Mouse (Mus musculus) heart, embryonic 15.5 days (tissue): ENCODE results near the gene Cox8a. TPM values are rescaled to one million over a fixed set of nuclear protein-coding genes. Genes with fewer than 3 reads are reported as not detected.

Source experiments
- ATAC-seq: fragments of 200-750 bp; cut with Nextera tagmentation; replicated peaks from 2 replicates; pipeline ENCODE4 v1.8.0; 2017; ENCODE audit warnings: low read depth, moderate TSS enrichment; ENCODE audit not compliant: insufficient number of reproducible peaks, insufficient read depth, low FRiP score
- H3K27ac ChIP-seq: fragments of 300-500 bp; sonication (generic); 2 replicates; pipeline ENCODE4 v1.5.1; 2015; ENCODE audit warnings: mild to moderate bottlenecking, inconsistent platforms
- H3K27me3 ChIP-seq: fragments of 300-500 bp; sonication (generic); 2 replicates; pipeline ENCODE4 v1.6.1; 2015; ENCODE audit warnings: inconsistent platforms
- H3K36me3 ChIP-seq: fragments of 300-500 bp; sonication (generic); 2 replicates; pipeline ENCODE4 v1.6.1; 2015; ENCODE audit warnings: mild to moderate bottlenecking, inconsistent platforms
- H3K4me1 ChIP-seq: fragments of 300-500 bp; sonication (generic); replicated peaks from 2 replicates; pipeline ENCODE4 v1.6.1; 2015; ENCODE audit warnings: inconsistent platforms
- H3K4me2 ChIP-seq: fragments of 300-500 bp; sonication (generic); 2 replicates; pipeline ENCODE4 v1.6.1; 2015; ENCODE audit warnings: inconsistent platforms, mild to moderate bottlenecking, moderate library complexity
- H3K4me3 ChIP-seq: fragments of 300-500 bp; sonication (generic); 2 replicates; pipeline ENCODE4 v1.5.1; 2015; ENCODE audit warnings: mild to moderate bottlenecking, inconsistent platforms
- H3K9ac ChIP-seq: fragments of 300-500 bp; sonication (generic); 2 replicates; pipeline ENCODE4 v1.6.1; 2015; ENCODE audit warnings: mild to moderate bottlenecking, inconsistent platforms
- H3K9me3 ChIP-seq: fragments of 300-500 bp; sonication (generic); replicated peaks from 2 replicates; pipeline ENCODE4 v1.6.1; 2016; ENCODE audit warnings: inconsistent platforms
- WGBS: fragments of 180-500 bp; shearing (Covaris S2); methylation state at CpG from one replicate; pipeline ENCODE4 v1.1.7; 2015; ENCODE audit warnings: mixed read lengths; 5-methylcytosine and 5-hydroxymethylcytosine counted together
- polyA plus RNA-seq: library from polyadenylated mRNA; unstranded; fragments of >200 nt; fragmentation: Nextera tagmentation; extraction: Ambion mirVana; gene quantifications from 2 replicates; pipeline ENCODE4 v1.2.1, GENCODE M21; 2015

Gene Cox8a
- polyA plus RNA-seq, 1 experiment from 2014 or later, result 2,028 TPM

DNA sequence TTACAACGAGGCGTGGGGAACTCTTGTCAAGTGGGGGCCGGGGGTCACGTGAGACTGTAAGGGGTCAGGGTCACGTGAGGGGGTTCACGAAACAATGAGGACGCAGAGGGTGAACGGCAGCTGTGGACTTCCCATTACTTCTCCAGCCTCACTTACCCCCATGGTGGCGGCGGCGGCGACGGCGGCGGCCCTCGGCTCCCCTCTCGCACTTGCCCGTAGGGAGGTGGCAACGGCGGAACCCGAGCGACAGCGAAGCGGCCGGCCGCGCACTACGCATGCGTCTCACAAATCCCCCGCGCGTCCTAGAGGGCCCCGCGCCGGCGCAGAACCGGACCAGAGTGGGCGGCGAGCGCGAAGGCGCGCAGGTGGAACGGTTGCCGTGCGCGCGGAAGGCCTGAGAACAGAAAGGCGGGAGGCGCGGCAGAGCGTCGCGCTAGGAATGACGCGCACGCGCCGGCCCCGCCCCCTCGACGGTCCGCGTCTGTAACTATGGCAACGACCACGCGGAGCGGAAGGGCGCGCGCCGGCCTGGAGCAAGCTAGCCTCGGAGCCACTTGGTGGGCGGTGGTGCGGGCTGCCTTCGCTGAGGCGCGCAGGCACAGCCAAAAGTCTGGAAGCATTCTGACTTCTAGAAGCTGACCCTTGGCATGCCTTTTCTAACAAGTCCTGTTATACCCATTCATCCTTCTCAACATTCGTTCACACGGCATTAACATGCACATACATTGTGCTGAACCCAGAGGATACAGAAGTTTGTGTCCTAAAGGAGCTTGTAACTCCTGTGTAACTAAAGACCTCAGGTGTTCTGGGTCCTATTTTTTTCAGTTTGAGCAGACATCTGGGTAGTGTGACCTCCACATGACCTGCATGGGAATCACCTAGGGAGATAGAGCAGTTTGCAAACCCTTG is 23.6 kb upstream of the Cox8a start, which contains the start of gene Naa40:
TSS of gene Naa40 (minus strand) at position 402 of the 909 bp plus-strand sequence.
- H3K36me3 ChIP-seq, result peaks cover 9% of the 10 kb centered on the region; the same call in 1 of the 2 replicates
- under 1% methylated on average over 80 of the region's 80 CpGs for WGBS

DNA sequence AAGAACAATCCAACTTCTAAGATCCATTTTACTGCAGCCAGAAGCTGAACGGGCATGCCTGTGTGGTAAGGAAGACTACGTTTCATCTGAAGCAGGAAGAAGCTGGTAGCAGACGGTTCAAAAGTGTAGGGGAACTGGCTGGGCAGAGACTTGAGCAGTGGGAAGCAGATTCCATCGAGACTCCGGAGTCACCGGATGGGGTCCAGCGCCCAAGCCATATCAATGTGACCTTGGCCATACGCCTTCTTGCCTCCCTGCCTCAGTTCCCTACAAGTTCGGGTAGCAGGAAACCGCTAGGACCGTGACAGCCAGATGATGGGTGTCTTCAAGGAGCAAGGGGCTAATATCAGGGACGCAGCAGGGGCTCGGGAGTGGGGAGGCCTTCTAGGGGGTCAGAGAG is 22.9 kb upstream of the Cox8a start:
- Histone ChIP-seq H3K27ac (peak overlapping the region; percentile 90), H3K36me3 (peaks cover 10% of the 10 kb centered on the region; the same call in 1 of the 2 replicates), H3K27me3 (0 out of 2 replicates have a peak, but pooled peaks cover 3% of the 10 kb centered on the region), H3K9ac (peak overlapping the region; percentile 93), H3K4me3 (peak overlapping the region; percentile 78), H3K4me2 (peak overlapping the region; percentile 89), H3K9me3 (no peaks in the 10 kb centered on the region), H3K4me1 (peaks cover 26% of the 10 kb centered on the region)
- under 1% methylated on average over 13 of the region's 13 CpGs for WGBS
- 0 out of 2 replicates have a peak, but pooled peaks have one; percentile 10 for ATAC-seq

More for the DNA sequence above, 23.6 kb upstream of the Cox8a start, which contains the start of gene Naa40:
- H3K4me1 ChIP-seq, result peaks cover 26% of the 10 kb centered on the region
- ATAC-seq, result peak; percentile 97
- no peaks in the 10 kb centered on the region for H3K9me3 ChIP-seq
- peak within 1 kb of the TSS; percentile 78 for H3K4me3 ChIP-seq
- peak within 1 kb of the TSS; percentile 93 for H3K9ac ChIP-seq
- H3K4me2 ChIP-seq, result peak within 1 kb of the TSS; percentile 89
- 0 out of 2 replicates have a peak, but pooled peaks cover 3% of the 10 kb centered on the region for H3K27me3 ChIP-seq
- peak within 1 kb of the TSS; percentile 90 for H3K27ac ChIP-seq

DNA sequence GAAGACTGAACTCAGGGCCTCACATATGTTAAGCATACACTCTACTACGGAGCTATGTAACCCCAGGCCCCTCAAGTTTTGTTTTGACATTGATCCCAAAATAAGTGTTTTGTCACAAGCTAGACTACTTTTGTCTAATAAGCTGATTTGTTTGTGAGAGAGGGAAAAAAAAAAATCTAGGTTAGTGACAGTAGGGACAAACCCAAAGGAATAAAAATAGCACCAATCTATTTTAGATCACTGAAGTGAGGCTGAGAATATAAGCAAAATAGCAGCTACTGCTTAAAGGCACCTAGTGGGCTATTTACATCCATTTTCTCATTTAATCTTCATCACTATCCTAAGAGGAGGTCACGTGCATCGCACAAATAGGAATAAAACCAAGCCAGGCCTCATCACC is 22.2 kb upstream of the Cox8a start:
- peaks cover 10% of the 10 kb centered on the region; the same call in 1 of the 2 replicates for H3K36me3 ChIP-seq
- WGBS, result 82% methylated on average over 3 of the region's 3 CpGs
- peaks cover 26% of the 10 kb centered on the region for H3K4me1 ChIP-seq
- no peaks in the 10 kb centered on the region for H3K9me3 ChIP-seq
- no peak for ATAC-seq
- no peaks in the 10 kb centered on the region for H3K27me3 ChIP-seq
- peak overlapping the region; percentile 90 for H3K27ac ChIP-seq
- peak overlapping the region; percentile 78 for H3K4me3 ChIP-seq
- H3K4me2 ChIP-seq, result peak overlapping the region; percentile 89
- peak overlapping the region; percentile 93 for H3K9ac ChIP-seq

DNA sequence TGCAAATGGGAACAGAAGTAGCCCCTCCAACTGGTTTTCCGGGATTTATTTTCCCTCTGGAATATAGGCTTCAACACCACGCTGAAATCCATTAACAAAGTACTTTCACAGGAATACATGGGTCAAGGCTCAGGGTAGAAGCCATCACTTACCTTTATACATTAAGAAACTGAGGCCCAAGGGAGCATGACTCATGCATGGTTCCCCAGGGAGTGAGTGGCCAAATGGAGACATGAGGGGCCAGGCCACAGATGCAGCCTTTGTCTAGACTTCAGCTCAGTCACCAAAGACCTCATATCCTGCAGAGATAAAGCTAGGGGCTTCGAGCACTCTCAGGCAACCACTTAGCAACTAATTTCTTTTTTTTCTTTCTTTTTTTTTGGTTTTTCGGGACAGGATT is 19.3 kb upstream of the Cox8a start:
- Histone ChIP-seq H3K4me2 (no peak overlapping the region), H3K4me1 (peaks cover 26% of the 10 kb centered on the region), H3K4me3 (no peak overlapping the region), H3K36me3 (peaks cover 32% of the 10 kb centered on the region), H3K27me3 (no peaks in the 10 kb centered on the region), H3K9me3 (no peaks in the 10 kb centered on the region), H3K27ac (no peak overlapping the region), H3K9ac (no peak overlapping the region)
- WGBS, result 82% methylated on average over 4 of the region's 4 CpGs
- no peak for ATAC-seq

DNA sequence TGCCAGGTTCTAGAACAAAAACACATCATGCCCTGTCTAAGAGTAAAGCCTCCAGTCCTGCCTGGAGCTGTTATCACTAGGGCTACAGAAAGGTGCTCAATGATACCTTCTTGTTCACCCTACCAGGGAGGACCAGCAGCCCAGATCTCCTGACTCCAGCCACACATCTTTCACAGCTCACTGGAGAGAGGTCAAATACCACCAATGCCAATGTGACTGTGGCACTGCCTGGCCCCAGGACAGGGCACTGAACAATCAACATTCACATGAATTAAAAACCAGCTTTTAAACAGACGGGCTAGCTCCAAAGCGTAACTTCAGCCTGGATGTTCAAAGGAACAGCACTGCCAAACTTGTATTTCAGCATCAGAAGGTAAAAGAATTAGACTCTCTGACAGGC is 18.6 kb upstream of the Cox8a start:
- Histone ChIP-seq H3K36me3 (peaks cover 39% of the 10 kb centered on the region), H3K9ac (no peak overlapping the region), H3K27ac (no peak overlapping the region), H3K4me2 (no peak overlapping the region), H3K27me3 (no peaks in the 10 kb centered on the region), H3K4me3 (no peak overlapping the region), H3K4me1 (peaks cover 23% of the 10 kb centered on the region), H3K9me3 (no peaks in the 10 kb centered on the region)
- ATAC-seq, result no peak
- WGBS, result 90% methylated on average over 2 of the region's 2 CpGs

DNA sequence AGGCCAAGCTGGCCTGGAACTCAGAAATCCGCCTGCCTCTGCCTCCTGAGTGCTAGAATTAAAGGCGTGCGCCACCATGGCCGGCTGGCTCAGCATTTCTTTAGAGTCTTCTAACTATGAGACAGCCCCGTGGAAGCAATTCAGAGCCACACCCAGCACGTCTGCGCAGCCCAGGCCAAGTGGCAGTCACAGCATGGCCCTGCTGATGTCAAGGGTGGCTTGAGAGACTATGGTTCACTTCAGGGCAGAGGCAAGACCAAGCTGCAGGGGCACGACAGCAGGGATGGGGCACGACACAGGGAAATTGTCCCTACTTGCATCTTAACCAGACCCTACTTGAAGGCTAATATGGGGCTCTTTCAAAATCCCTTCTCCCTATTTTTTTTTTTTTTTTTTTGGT is 18.0 kb upstream of the Cox8a start:
- ATAC-seq, result no peak
- Histone ChIP-seq H3K9ac (no peak overlapping the region), H3K27me3 (no peaks in the 10 kb centered on the region), H3K4me2 (no peak overlapping the region), H3K27ac (no peak overlapping the region), H3K4me1 (peaks cover 23% of the 10 kb centered on the region), H3K4me3 (no peak overlapping the region), H3K9me3 (no peaks in the 10 kb centered on the region), H3K36me3 (peaks cover 45% of the 10 kb centered on the region)
- WGBS, result 94% methylated on average over 9 of the region's 9 CpGs

DNA sequence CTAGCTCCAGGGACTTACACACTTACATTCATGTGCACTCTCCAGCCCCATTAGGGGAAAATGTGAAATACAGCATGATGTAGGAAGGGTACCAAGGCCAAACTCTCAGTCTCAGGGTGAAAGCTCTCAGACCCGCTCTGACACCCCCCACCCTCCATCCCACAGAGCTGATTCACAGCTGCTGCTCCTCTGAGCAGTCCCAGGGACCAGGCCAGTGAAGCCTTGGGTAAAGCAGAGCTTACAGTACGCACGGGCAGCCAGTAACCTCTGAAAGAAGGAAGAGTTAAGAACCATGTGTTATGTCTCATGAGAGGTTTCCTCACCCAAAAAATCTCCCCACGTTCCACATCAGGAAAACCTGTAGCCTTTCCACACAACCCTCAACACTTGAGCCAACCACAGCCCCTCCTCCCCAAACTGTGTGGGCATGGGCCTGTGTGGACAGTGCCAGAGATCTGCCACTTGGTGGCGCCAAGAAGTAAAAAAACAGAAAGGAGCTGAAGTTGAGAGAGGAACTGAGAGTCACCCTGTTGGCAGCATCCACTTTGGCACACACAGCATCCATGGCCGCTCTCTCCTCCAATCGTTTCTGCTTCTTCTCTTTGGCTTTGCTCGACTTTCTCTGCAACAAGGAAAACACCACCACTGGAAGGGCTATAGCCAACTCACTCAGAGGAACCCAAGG is 17.3 kb upstream of the Cox8a start:
- Histone ChIP-seq H3K4me2 (no peak overlapping the region), H3K9ac (no peak overlapping the region), H3K9me3 (no peaks in the 10 kb centered on the region), H3K27ac (no peak overlapping the region), H3K36me3 (peaks cover 52% of the 10 kb centered on the region), H3K27me3 (no peaks in the 10 kb centered on the region), H3K4me3 (no peak overlapping the region), H3K4me1 (peaks cover 15% of the 10 kb centered on the region)
- ATAC-seq, result peak; percentile 78; the same call in 1 of the 2 replicates
- WGBS, result 58% methylated on average over 8 of the region's 8 CpGs

DNA sequence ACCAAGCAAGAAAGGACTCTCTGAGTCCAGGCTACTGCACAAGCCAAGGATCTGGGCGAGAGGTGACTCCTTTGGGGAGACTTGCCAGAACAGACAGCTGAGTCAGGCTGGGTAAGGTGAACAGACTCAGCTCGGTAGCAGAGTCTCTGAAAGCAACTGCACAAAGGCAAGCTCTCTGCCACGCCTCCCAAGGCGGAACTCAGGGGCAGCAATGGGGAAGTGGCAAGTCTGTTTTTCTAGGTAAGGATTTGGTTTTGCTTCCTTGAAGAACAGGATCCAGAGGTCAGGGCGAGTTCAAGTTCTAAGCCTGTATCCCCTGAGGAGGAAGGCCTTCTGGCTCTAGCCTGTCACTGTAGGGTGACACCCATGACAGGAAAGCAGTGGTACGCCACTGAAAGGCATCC is 9.1 kb upstream of the Cox8a start:
- no peak for ATAC-seq
- peaks cover 61% of the 10 kb centered on the region for H3K36me3 ChIP-seq

DNA sequence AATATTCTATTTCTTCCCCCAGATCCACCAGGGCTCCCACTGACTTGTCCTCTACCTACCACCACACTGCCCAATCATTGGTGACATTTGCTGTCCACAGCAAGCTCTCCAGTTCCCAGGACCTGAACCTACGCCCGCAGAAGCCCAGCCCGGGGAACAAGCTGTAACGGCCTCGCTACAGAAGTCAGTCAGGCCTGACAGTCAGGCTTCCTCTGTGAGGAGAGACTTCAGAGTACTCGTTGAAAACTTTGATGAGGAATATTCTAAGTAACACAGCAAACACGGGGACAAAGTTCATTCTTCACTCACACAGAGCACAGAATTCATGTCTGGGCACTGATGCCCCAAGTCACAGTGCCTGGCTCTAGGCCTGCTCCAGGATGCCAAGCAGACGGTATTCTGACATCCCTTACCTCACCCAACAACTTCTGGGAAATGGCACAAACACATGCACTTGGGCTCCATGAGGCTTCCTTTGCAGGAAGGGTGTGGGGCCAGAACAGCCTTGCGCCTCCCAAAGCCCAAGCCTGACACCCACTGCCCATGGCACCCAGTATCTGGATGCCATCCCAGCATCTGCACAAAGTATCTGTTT is 7.8 kb upstream of the Cox8a start:
- ATAC-seq, result no peak
- peaks cover 48% of the 10 kb centered on the region for H3K36me3 ChIP-seq
- 82% methylated on average over 9 of the region's 9 CpGs for WGBS

More for the DNA sequence above, 9.1 kb upstream of the Cox8a start:
- no peak overlapping the region for H3K9ac ChIP-seq
- no peak overlapping the region for H3K27ac ChIP-seq
- 79% methylated on average over 6 of the region's 6 CpGs for WGBS
- H3K4me2 ChIP-seq, result no peak overlapping the region
- no peaks in the 10 kb centered on the region for H3K9me3 ChIP-seq
- H3K27me3 ChIP-seq, result no peaks in the 10 kb centered on the region
- H3K4me3 ChIP-seq, result no peak overlapping the region
- no peaks in the 10 kb centered on the region for H3K4me1 ChIP-seq

DNA sequence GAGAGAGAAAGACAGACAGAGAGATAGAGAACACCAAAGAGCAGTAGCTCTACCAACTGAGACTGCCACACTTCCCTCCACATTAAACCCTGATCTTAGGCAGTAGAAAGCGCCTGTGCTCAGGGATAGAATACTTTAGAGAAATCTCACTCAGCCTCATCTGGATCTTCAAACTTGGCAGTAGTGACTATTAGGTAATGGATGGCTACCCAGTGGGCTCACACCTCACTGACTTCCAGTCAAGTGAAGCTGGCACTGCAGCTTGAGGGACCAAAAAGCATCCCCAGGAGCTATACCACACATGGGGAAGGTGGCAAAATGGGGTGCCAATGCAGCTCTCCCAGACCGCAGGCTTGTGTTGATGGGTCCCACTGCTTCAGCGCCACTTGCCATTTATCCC is 6.8 kb upstream of the Cox8a start:
- Histone ChIP-seq H3K4me3 (no peak overlapping the region), H3K4me2 (no peak overlapping the region), H3K9me3 (no peaks in the 10 kb centered on the region), H3K4me1 (no peaks in the 10 kb centered on the region), H3K36me3 (peaks cover 38% of the 10 kb centered on the region), H3K27me3 (no peaks in the 10 kb centered on the region), H3K27ac (no peak overlapping the region), H3K9ac (no peak overlapping the region)
- ATAC-seq, result no peak
- 89% methylated on average over 3 of the region's 3 CpGs for WGBS

More for the DNA sequence above, 7.8 kb upstream of the Cox8a start:
- H3K9ac ChIP-seq, result no peak overlapping the region
- H3K4me3 ChIP-seq, result no peak overlapping the region
- no peak overlapping the region for H3K4me2 ChIP-seq
- no peaks in the 10 kb centered on the region for H3K27me3 ChIP-seq
- H3K4me1 ChIP-seq, result no peaks in the 10 kb centered on the region
- no peak overlapping the region for H3K27ac ChIP-seq
- no peaks in the 10 kb centered on the region for H3K9me3 ChIP-seq

DNA sequence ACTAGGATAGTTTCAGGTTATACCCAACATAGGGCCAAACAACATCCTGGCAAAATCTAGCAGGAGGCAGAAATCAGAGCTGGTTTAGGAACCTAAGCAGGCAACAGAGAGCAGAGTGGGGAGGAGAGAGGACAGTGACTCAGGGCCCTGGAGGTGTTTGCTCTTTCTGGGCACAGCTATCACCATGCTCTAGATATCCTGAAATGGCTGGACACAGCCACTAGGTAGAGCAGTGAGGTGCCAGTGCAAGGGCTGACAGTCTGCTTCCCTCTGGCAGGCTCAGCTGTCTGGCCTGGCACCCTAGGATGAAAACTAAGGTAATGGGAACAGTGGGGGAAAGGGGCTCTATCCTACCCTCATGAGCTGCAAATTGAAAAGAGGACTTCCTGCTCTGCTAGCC is 6.1 kb upstream of the Cox8a start:
- Histone ChIP-seq H3K4me3 (no peak overlapping the region), H3K9me3 (no peaks in the 10 kb centered on the region), H3K27ac (no peak overlapping the region), H3K4me1 (no peaks in the 10 kb centered on the region), H3K4me2 (no peak overlapping the region), H3K36me3 (peaks cover 30% of the 10 kb centered on the region), H3K9ac (no peak overlapping the region), H3K27me3 (no peaks in the 10 kb centered on the region)
- no peak for ATAC-seq
